Mouse (Mus musculus): ENCODE measurements around the gene Epha10. TPM values are rescaled to one million over a fixed set of nuclear protein-coding genes. Genes with fewer than 3 reads are reported as not detected.
A peak's percentile ranks its signal among the peaks of the same experiment; 100 is the strongest.

Gene Epha10
- 12.8 and 13.5 TPM in 2 replicates for polyA plus RNA-seq (2015; fragmentation: Nextera tagmentation; extraction: Ambion mirVana)

GRCm38 (mm10) chr4:124880599-124880998 lies at the start of gene Epha10:
Gene Epha10 (plus strand): TSS chr4:124880899.
- 0 out of 2 replicates have a peak, but pooled peaks cover 8% of the 10 kb centered on the region for H3K27me3 ChIP-seq
- 5% methylated on average over 11 of the region's 11 CpGs for WGBS

GRCm38 (mm10) chr4:124832796-124833195 lies 47.9 kb upstream of the Epha10 start:
- H3K36me3 ChIP-seq, result peaks cover 30% of the 10 kb centered on the region
- no peak overlapping the region for H3K9ac ChIP-seq
- H3K27me3 ChIP-seq, result no peaks in the 10 kb centered on the region
- no peaks in the 10 kb centered on the region for H3K4me1 ChIP-seq (replicated peaks)
- H3K9me3 ChIP-seq, result no peaks in the 10 kb centered on the region
- H3K4me2 ChIP-seq, result no peak overlapping the region
- ATAC-seq (ENCODE audit: low FRiP score, low read depth), result no peak
- H3K4me3 ChIP-seq, result no peak overlapping the region
- WGBS, result 95% methylated on average over 10 of the region's 10 CpGs
- no peak overlapping the region for H3K27ac ChIP-seq (replicated peaks)

More at GRCm38 (mm10) chr4:124880599-124880998, at the start of gene Epha10:
- H3K4me2 ChIP-seq, result peak within 1 kb of the TSS; percentile 58
- no peaks in the 10 kb centered on the region for H3K9me3 ChIP-seq
- H3K36me3 ChIP-seq, result no peaks in the 10 kb centered on the region
- peak within 1 kb of the TSS; percentile 48 for H3K4me3 ChIP-seq
- ATAC-seq (ENCODE audit: low FRiP score, low read depth), result no peak
- peaks cover 18% of the 10 kb centered on the region for H3K4me1 ChIP-seq (replicated peaks)
- peak within 1 kb of the TSS; percentile 60 for H3K27ac ChIP-seq (replicated peaks)
- peak within 1 kb of the TSS; percentile 44 for H3K9ac ChIP-seq

- WGBS, result 78% methylated on average over 14 of the region's 14 CpGs
- Histone ChIP-seq H3K27me3 (no peaks in the 10 kb centered on the region), H3K4me1 (replicated peaks) (no peaks in the 10 kb centered on the region), H3K4me2 (no peak overlapping the region), H3K9ac (no peak overlapping the region), H3K27ac (replicated peaks) (no peak overlapping the region), H3K4me3 (no peak overlapping the region), H3K36me3 (peaks cover 42% of the 10 kb centered on the region), H3K9me3 (no peaks in the 10 kb centered on the region)
- ATAC-seq (ENCODE audit: low FRiP score, low read depth), result no peak
Measured at GRCm38 (mm10) chr4:124838035-124838700, 42.5 kb upstream of the Epha10 start.

GRCm38 (mm10) chr4:124840998-124841397 lies 39.7 kb upstream of the Epha10 start:
- H3K27ac ChIP-seq (replicated peaks), result no peak overlapping the region
- H3K4me3 ChIP-seq, result no peak overlapping the region
- H3K9ac ChIP-seq, result no peak overlapping the region
- peaks cover 39% of the 10 kb centered on the region for H3K36me3 ChIP-seq
- no peak for ATAC-seq (ENCODE audit: low FRiP score, low read depth)
- no peaks in the 10 kb centered on the region for H3K4me1 ChIP-seq (replicated peaks)
- H3K4me2 ChIP-seq, result no peak overlapping the region
- H3K9me3 ChIP-seq, result no peaks in the 10 kb centered on the region
- 95% methylated on average over 1 of the region's 1 CpGs for WGBS
- no peaks in the 10 kb centered on the region for H3K27me3 ChIP-seq

- no peak overlapping the region for H3K4me3 ChIP-seq
- H3K9ac ChIP-seq, result no peak overlapping the region
- peaks cover 14% of the 10 kb centered on the region for H3K4me1 ChIP-seq (replicated peaks)
- ATAC-seq (ENCODE audit: low FRiP score, low read depth), result no peak
- no peak overlapping the region for H3K4me2 ChIP-seq
- H3K27ac ChIP-seq (replicated peaks), result no peak overlapping the region
- H3K27me3 ChIP-seq, result no peaks in the 10 kb centered on the region
- H3K9me3 ChIP-seq, result no peaks in the 10 kb centered on the region
- H3K36me3 ChIP-seq, result peaks cover 25% of the 10 kb centered on the region
- WGBS, result 57% methylated on average over 11 of the region's 11 CpGs
Measured at GRCm38 (mm10) chr4:124843493-124843892, 37.2 kb upstream of the Epha10 start.

GRCm38 (mm10) chr4:124847573-124847972 lies 33.1 kb upstream of the Epha10 start:
- no peak overlapping the region for H3K4me2 ChIP-seq
- H3K9ac ChIP-seq, result no peak overlapping the region
- H3K27ac ChIP-seq (replicated peaks), result peak overlapping the region; percentile 41; the same call in 1 of the 2 replicates
- 6% methylated on average over 8 of the region's 8 CpGs for WGBS
- H3K27me3 ChIP-seq, result no peaks in the 10 kb centered on the region
- no peak for ATAC-seq (ENCODE audit: low FRiP score, low read depth)
- no peak overlapping the region for H3K4me3 ChIP-seq
- peaks cover 34% of the 10 kb centered on the region for H3K4me1 ChIP-seq (replicated peaks)
- peaks cover 3% of the 10 kb centered on the region; the same call in 1 of the 2 replicates for H3K36me3 ChIP-seq
- no peaks in the 10 kb centered on the region for H3K9me3 ChIP-seq

- no peaks in the 10 kb centered on the region for H3K9me3 ChIP-seq
- H3K27ac ChIP-seq (replicated peaks), result peak overlapping the region; percentile 99
- no peaks in the 10 kb centered on the region for H3K27me3 ChIP-seq
- peak overlapping the region; percentile 91 for H3K9ac ChIP-seq
- H3K4me1 ChIP-seq (replicated peaks), result peaks cover 47% of the 10 kb centered on the region
- under 1% methylated on average over 24 of the region's 24 CpGs for WGBS
- ATAC-seq (ENCODE audit: low FRiP score, low read depth), result peak; percentile 49
- peak overlapping the region; percentile 86 for H3K4me3 ChIP-seq
- peaks cover 14% of the 10 kb centered on the region for H3K36me3 ChIP-seq
- peak overlapping the region; percentile 90 for H3K4me2 ChIP-seq
Measured at GRCm38 (mm10) chr4:124849631-124850260, 31.0 kb upstream of the Epha10 start.

- H3K4me2 ChIP-seq, result peak within 1 kb of the TSS; percentile 90
- H3K27ac ChIP-seq (replicated peaks), result peak within 1 kb of the TSS; percentile 99
- ATAC-seq (ENCODE audit: low FRiP score, low read depth), result peak; percentile 92
- peak within 1 kb of the TSS; percentile 91 for H3K9ac ChIP-seq
- H3K27me3 ChIP-seq, result no peaks in the 10 kb centered on the region
- whole genome bisulfite sequencing, result 0% methylated on average over 70 of the region's 90 CpGs
- peak within 1 kb of the TSS; percentile 86 for H3K4me3 ChIP-seq
- peaks cover 18% of the 10 kb centered on the region for H3K36me3 ChIP-seq
- no peaks in the 10 kb centered on the region for H3K9me3 ChIP-seq
- H3K4me1 ChIP-seq (replicated peaks), result peaks cover 47% of the 10 kb centered on the region
Measured at GRCm38 (mm10) chr4:124850261-124850913, 30.3 kb upstream of the Epha10 start, which contains the start of gene Yrdc. Gene Yrdc (plus strand): TSS chr4:124850679.

- under 1% methylated on average over 73 of the region's 75 CpGs for WGBS
- peak; percentile 45 for ATAC-seq (ENCODE audit: low FRiP score, low read depth)
Measured at GRCm38 (mm10) chr4:124850933-124851658, 29.6 kb upstream of the Epha10 start, which contains the start of gene 1110065P20Rik. Gene 1110065P20Rik (minus strand): TSS chr4:124851196.

GRCm38 (mm10) chr4:124856294-124856693 lies 24.4 kb upstream of the Epha10 start:
- WGBS, result 94% methylated on average over 8 of the region's 8 CpGs
- Histone ChIP-seq H3K4me3 (no peak overlapping the region), H3K9me3 (no peaks in the 10 kb centered on the region), H3K9ac (no peak overlapping the region), H3K4me2 (no peak overlapping the region), H3K27ac (replicated peaks) (no peak overlapping the region), H3K27me3 (no peaks in the 10 kb centered on the region), H3K36me3 (peaks cover 51% of the 10 kb centered on the region), H3K4me1 (replicated peaks) (peaks cover 40% of the 10 kb centered on the region)
- ATAC-seq (ENCODE audit: low FRiP score, low read depth), result no peak

More at GRCm38 (mm10) chr4:124850933-124851658, 29.6 kb upstream of the Epha10 start, which contains the start of gene 1110065P20Rik:
- Histone ChIP-seq H3K36me3 (peaks cover 25% of the 10 kb centered on the region), H3K27ac (replicated peaks) (peak within 1 kb of the TSS; percentile 99), H3K27me3 (no peaks in the 10 kb centered on the region), H3K4me3 (peak within 1 kb of the TSS; percentile 86), H3K9ac (peak within 1 kb of the TSS; percentile 91), H3K4me1 (replicated peaks) (peaks cover 47% of the 10 kb centered on the region), H3K9me3 (no peaks in the 10 kb centered on the region), H3K4me2 (peak within 1 kb of the TSS; percentile 90)

- Histone ChIP-seq H3K27me3 (no peaks in the 10 kb centered on the region), H3K9ac (no peak overlapping the region), H3K4me1 (replicated peaks) (peaks cover 31% of the 10 kb centered on the region), H3K4me3 (no peak overlapping the region), H3K9me3 (no peaks in the 10 kb centered on the region), H3K27ac (replicated peaks) (no peak overlapping the region), H3K4me2 (no peak overlapping the region), H3K36me3 (peaks cover 51% of the 10 kb centered on the region)
- 80% methylated on average over 5 of the region's 5 CpGs for WGBS
- no peak for ATAC-seq (ENCODE audit: low FRiP score, low read depth)
Measured at GRCm38 (mm10) chr4:124858370-124858769, 22.3 kb upstream of the Epha10 start.
